Mouse (Mus musculus): ENCODE data around the gene Lrrtm3.

Gene Lrrtm3

GRCm38 (mm10) chr10:63894612-63895011 is 195.5 kb downstream of the Lrrtm3 start:
- DNase-seq (ENCODE audit: low spot score) = no peak

GRCm38 (mm10) chr10:63886449-63887088 is 203.5 kb downstream of the Lrrtm3 start:
- DNase-seq (ENCODE audit: low spot score) = no peak

GRCm38 (mm10) chr10:63880462-63880903 is 209.6 kb downstream of the Lrrtm3 start:
- no peak for DNase-seq (ENCODE audit: low spot score)
